Mouse (Mus musculus) myocyte (in vitro differentiated cells): ENCODE data around the gene Ric1. TPM values are rescaled to one million over a fixed set of nuclear protein-coding genes. Genes with fewer than 3 reads are reported as not detected.

Experiments used
- H3K27me3 ChIP-seq: one replicate; pipeline ENCODE4 v1.6.1; 2011; ENCODE audit not compliant: control insufficient read depth, insufficient read depth, insufficient read length
- H3K36me3 ChIP-seq: one replicate; pipeline ENCODE4 v1.6.1; 2011; ENCODE audit not compliant: control insufficient read depth, insufficient read depth
- H3K4me2 ChIP-seq: one replicate; pipeline ENCODE4 v1.6.1; 2011; ENCODE audit warnings: low read depth, control low read depth
- H3K4me3 ChIP-seq: one replicate; pipeline ENCODE4 v1.5.1; 2011; ENCODE audit warnings: mild to moderate bottlenecking, control low read depth, moderate library complexity
- H3K79me2 ChIP-seq: one replicate; pipeline ENCODE4 v1.6.1; 2011; ENCODE audit not compliant: control insufficient read depth, insufficient read depth
- H3ac ChIP-seq: one replicate; pipeline ENCODE4 v1.6.1; 2011; ENCODE audit not compliant: control insufficient read depth, insufficient read length
- CEBPB ChIP-seq: IDR thresholded peaks from 2 replicates; pipeline ENCODE4 v1.6.1; 2011; ENCODE audit warnings: mild to moderate bottlenecking, moderate library complexity; ENCODE audit not compliant: poor library complexity, insufficient read depth, severe bottlenecking
- E2F4 ChIP-seq: IDR thresholded peaks from one replicate; pipeline ENCODE4 v1.6.1; 2011; ENCODE audit warnings: mild to moderate bottlenecking, control low read depth, moderate library complexity; ENCODE audit not compliant: insufficient read depth
- MAX ChIP-seq: IDR thresholded peaks from one replicate; pipeline ENCODE4 v1.6.1; 2011; ENCODE audit warnings: low read depth, mild to moderate bottlenecking, control low read depth
- MYOD1 ChIP-seq, 3 experiments: IDR thresholded peaks; one replicate each; pipeline ENCODE4 v1.6.1; 2011; ENCODE audit warnings: control low read depth in 2 of 3, low read depth in 2 of 3, mild to moderate bottlenecking in 2 of 3, moderate library complexity in 1 of 3; ENCODE audit not compliant: insufficient read length in 2 of 3, control insufficient read depth in 1 of 3
- MYOG ChIP-seq, 3 experiments: IDR thresholded peaks; one replicate each; pipeline ENCODE4 v1.6.1; 2011; ENCODE audit warnings: control low read depth in 2 of 3, low read depth in 2 of 3, mild to moderate bottlenecking in 2 of 3; ENCODE audit not compliant: insufficient read length in 2 of 3, control insufficient read depth in 1 of 3, insufficient read depth in 1 of 3
- POLR2A ChIP-seq: IDR thresholded peaks from one replicate; pipeline ENCODE4 v1.6.1; 2011; ENCODE audit warnings: low read depth, mild to moderate bottlenecking, control low read depth, moderate library complexity; ENCODE audit not compliant: insufficient read length
- POLR2AphosphoS2 ChIP-seq: IDR thresholded peaks from one replicate; pipeline ENCODE4 v1.6.1; 2011; ENCODE audit warnings: low read depth, control low read depth; ENCODE audit not compliant: insufficient read length
- REST ChIP-seq: IDR thresholded peaks from one replicate; pipeline ENCODE4 v1.6.1; 2011; ENCODE audit warnings: mild to moderate bottlenecking, control low read depth, moderate library complexity; ENCODE audit not compliant: insufficient read depth, insufficient read length
- SRF ChIP-seq: IDR thresholded peaks from one replicate; pipeline ENCODE4 v1.6.1; 2011; ENCODE audit warnings: low read depth; ENCODE audit not compliant: control insufficient read depth, insufficient read length
- TCF12 ChIP-seq: IDR thresholded peaks from one replicate; pipeline ENCODE4 v1.6.1; 2011; ENCODE audit warnings: mild to moderate bottlenecking, control low read depth; ENCODE audit not compliant: poor library complexity, insufficient read depth, severe bottlenecking
- TCF3 ChIP-seq: IDR thresholded peaks from one replicate; pipeline ENCODE4 v1.6.1; 2011; ENCODE audit warnings: low read depth, control low read depth; ENCODE audit not compliant: insufficient read length
- USF1 ChIP-seq: IDR thresholded peaks from one replicate; pipeline ENCODE4 v1.6.1; 2011; ENCODE audit warnings: low read depth, mild to moderate bottlenecking, control low read depth, moderate library complexity
- polyA plus RNA-seq: library from polyadenylated mRNA; unstranded; fragments of >200 nt; fragmentation: generic; extraction: Trizol; gene quantifications from one replicate; pipeline ENCODE4 v1.2.1, GENCODE M21; 2012; ENCODE audit warnings: missing spikeins

Gene Ric1
- polyA plus RNA-seq, 1 experiment = 7.2 TPM

GRCm38 (mm10) chr19:29520996-29521560, 1.0 kb upstream of the Ric1 start:
- TF ChIP-seq USF1 (no peak), CEBPB (no peak), MYOD1 (IDR thresholded peaks at IDR 0.05; ENCODE audit: control insufficient read depth in 1 of 3, insufficient read length in 2 of 3, low read depth in 2 of 3) (no peak), POLR2A (no peak), TCF12 (no peak), MAX (no peak), MYOG (IDR thresholded peaks at IDR 0.05; ENCODE audit: control insufficient read depth in 1 of 3, insufficient read depth in 1 of 3, insufficient read length in 2 of 3, low read depth in 2 of 3) (no peak), E2F4 (no peak), SRF (no peak), REST (no peak), TCF3 (no peak), POLR2AphosphoS2 (no peak)
- Histone ChIP-seq H3K79me2 (peaks cover 34% of the 10 kb centered on the region), H3ac (peak overlapping the region; percentile 85), H3K4me3 (peak overlapping the region; percentile 73), H3K27me3 (no peaks in the 10 kb centered on the region), H3K4me2 (peak overlapping the region; percentile 88), H3K36me3 (peaks cover 7% of the 10 kb centered on the region)

DNA sequence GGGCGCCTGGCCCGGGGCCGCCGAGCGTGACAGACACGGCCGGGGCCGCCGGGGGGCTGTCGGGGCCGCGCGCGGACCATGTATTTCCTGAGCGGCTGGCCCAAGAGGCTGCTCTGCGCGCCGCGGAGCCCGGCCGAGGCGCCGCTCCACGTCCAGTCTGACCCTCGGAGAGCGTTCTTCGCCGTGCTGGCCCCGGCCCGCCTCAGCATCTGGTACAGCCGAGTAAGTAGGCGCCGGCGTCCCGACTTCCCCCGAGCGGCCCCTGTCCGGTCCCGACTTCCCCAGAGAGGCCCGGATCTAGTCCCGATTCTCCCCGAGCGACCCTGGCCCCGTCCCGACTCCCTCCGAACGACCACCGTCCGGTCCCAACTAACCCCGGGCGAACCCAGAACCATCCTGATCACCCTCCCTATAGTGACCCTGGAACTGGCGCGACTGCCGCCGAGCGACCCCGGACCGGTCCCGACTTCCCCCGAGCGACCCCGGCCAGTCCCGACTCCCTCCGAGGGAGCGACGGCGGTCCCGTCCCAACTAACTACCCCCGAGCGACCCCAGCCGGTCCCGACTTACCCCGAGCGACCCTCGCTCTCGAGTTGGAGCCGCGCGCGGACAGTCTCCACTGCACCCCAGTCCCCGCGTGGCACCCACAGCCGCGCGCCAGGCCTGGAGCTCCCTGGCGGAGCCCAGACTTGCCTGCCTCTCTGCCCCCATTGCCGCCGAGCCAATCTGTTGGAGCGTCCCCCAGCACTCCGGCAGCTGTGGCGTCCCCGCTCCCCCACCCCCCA, 555 bp downstream of the Ric1 start:
- Histone ChIP-seq H3K79me2 (peaks cover 50% of the 10 kb centered on the region), H3K4me2 (no peak overlapping the region), H3K27me3 (no peaks in the 10 kb centered on the region), H3K36me3 (no peaks in the 10 kb centered on the region), H3K4me3 (peak overlapping the region; percentile 73), H3ac (peak overlapping the region; percentile 85)
- TF ChIP-seq CEBPB (no peak), E2F4 (no peak), SRF (no peak), MAX (no peak), TCF3 (no peak), MYOG (IDR thresholded peaks at IDR 0.05; ENCODE audit: control insufficient read depth in 1 of 3, insufficient read depth in 1 of 3, insufficient read length in 2 of 3, low read depth in 2 of 3) (no peak), USF1 (no peak), REST (no peak), TCF12 (no peak)

DNA sequence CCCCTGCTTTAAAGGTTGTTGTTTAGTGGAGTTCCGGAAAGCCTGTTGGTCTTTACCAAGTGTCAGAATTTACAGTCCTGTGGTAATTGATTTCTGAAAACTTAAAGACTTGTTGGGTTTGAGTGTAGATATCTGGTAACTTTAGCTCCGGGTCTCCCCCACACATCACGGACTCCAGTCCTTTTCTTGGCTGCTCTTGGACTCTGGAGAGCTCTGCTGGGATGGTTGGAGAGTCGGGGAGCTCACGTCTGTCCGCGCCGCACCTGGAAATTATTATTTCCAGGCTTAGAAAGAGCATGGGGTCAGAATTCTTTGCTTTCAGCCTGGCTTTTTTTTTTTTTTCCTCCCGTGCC, 1.1 kb downstream of the Ric1 start:
- peak overlapping the region; percentile 98 for H3K4me2 ChIP-seq
- peaks cover 56% of the 10 kb centered on the region for H3K79me2 ChIP-seq
- no peaks in the 10 kb centered on the region for H3K27me3 ChIP-seq
- H3K4me3 ChIP-seq = peak overlapping the region; percentile 73
- peak overlapping the region; percentile 85 for H3ac ChIP-seq
- TF ChIP-seq MYOD1 (IDR thresholded peaks at IDR 0.05; ENCODE audit: control insufficient read depth in 1 of 3, insufficient read length in 2 of 3, low read depth in 2 of 3) (no peak), MAX (no peak), TCF3 (no peak), TCF12 (no peak), USF1 (no peak), REST (no peak), POLR2AphosphoS2 (no peak), POLR2A (no peak), SRF (no peak), MYOG (IDR thresholded peaks at IDR 0.05; ENCODE audit: control insufficient read depth in 1 of 3, insufficient read depth in 1 of 3, insufficient read length in 2 of 3, low read depth in 2 of 3) (no peak), E2F4 (no peak), CEBPB (no peak)
- no peaks in the 10 kb centered on the region for H3K36me3 ChIP-seq

DNA sequence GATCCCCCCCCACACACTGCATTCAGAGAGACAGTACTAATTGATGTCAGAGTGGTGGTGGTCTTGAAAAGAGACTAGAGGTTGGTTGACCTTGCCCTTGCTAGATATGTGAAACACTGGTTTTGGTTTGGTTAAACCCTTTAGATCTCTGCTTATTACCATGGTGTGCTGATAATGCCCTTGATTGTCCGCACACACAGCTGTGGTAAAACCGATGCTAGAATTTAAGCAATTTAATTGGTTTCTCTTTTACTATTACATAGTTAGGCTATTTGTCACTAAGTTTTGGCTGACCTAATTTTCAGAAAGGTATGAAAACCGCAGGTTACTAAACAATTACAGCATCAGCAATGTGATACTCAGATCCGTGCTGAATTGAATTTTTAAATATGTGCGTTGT, 1.6 kb downstream of the Ric1 start:
- H3K79me2 ChIP-seq = peaks cover 61% of the 10 kb centered on the region
- no peaks in the 10 kb centered on the region for H3K36me3 ChIP-seq
- peak overlapping the region; percentile 85 for H3ac ChIP-seq
- peak overlapping the region; percentile 98 for H3K4me2 ChIP-seq
- H3K27me3 ChIP-seq = no peaks in the 10 kb centered on the region
- H3K4me3 ChIP-seq = peak overlapping the region; percentile 73
- TF ChIP-seq POLR2A = no peak
- no peak for TF ChIP-seq POLR2AphosphoS2
- no peak for TF ChIP-seq SRF
- no peak for TF ChIP-seq USF1
- TF ChIP-seq REST = no peak
- no peak for TF ChIP-seq MYOG (IDR thresholded peaks at IDR 0.05; ENCODE audit: control insufficient read depth in 1 of 3, insufficient read depth in 1 of 3, insufficient read length in 2 of 3, low read depth in 2 of 3)
- no peak for TF ChIP-seq E2F4
- no peak for TF ChIP-seq CEBPB
- no peak for TF ChIP-seq MYOD1 (IDR thresholded peaks at IDR 0.05; ENCODE audit: control insufficient read depth in 1 of 3, insufficient read length in 2 of 3, low read depth in 2 of 3)
- TF ChIP-seq MAX = no peak
- no peak for TF ChIP-seq TCF3
- TF ChIP-seq TCF12 = no peak
